Mouse (Mus musculus): ENCODE data around the gene Rps7.

The Rps7 gene

DNA sequence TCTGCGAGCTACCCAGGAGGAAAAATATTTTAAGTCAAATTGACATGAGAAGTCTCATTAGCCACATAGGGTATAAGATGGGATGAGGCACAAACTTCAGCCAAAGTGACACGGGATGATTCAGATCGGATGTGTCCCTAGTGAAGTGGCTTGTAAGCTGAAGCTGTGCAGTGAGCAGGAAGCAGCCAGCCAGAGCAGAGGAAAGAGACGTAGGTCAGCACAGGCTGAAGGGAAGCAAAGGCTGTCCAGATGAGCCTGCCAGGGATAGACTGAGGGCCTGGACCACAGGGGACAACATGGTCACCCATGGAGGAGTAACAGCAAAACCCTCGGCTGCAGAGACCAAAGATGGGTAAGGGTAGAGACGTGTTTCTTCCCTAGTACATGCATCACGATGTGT lies 21.4 kb downstream of the Rps7 start:
- DNase-seq = no peak

DNA sequence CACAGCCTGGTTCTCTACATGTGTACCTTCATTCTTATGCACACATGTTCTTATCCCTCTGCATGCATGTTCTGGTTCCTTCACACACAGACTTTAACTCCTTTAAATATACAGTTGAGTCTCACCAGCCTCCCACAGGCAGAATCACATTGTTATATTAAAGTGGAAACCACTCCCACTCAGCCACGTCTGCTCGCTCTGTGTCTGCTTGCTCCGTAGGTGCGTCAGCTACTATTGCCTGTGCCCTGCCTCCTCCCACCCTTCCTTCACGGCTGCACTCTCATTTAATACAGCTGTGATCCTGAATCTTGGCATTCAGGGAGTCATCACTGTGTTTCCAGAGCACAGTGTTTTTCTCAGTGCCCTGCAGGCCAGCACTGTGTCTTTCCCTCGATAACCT lies 23.4 kb downstream of the Rps7 start:
- DNase-seq = no peak

DNA sequence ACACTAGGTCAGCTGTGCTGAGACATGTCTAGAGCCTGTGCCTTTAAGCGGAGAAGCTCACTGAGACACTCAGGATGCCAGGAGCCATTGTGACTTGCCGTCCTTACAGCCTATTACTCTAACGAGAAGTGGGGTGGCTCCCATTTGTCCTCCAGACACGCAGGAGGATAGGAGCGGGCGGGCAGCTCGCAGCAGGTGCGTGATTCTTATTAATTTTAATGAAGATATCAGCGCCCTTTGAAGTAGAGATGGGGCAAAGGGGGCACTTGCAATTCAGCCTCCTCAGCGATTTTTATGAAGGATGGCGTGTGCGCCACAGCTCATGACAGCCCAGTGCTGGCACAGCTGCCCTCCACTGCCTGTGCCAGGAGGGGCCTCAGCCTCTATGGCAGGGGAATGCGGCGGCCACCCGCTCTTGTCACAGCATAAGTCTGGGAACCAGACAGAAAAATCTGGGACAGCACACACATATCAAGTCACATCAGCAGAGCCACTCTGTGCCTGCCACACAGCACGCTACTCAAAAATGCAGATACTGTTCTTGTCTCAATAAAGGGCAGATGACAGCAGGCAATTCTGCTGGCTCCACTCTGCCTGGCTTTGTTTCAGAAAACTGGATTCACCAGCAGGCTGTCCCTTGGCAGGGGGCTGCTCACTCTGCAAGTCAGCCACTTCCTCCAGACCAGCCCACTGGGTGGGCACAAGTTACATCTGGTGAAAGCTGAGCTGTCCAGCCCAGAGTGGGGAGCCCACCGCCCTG lies 28.0 kb downstream of the Rps7 start:
- peak; percentile 48 for DNase-seq

DNA sequence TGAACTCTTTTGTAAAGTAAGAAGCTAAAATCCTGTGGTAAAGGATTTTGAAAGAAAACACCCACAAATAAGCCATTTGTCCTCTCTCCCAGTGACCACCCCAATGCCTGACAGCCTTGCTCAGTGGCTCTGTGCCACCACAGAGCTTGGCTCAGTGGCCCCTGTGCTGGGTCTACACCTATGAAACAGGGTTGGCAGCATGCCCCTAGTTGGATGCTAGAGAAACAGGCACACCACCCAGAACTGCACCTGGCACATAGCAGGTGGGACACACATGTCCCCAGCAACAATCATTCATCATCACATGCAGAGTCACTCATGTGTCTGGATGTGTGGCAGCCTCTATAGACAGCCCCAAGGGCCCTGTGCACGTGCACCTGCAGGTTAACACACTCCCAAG lies 32.3 kb downstream of the Rps7 start:
- no peak for DNase-seq

DNA sequence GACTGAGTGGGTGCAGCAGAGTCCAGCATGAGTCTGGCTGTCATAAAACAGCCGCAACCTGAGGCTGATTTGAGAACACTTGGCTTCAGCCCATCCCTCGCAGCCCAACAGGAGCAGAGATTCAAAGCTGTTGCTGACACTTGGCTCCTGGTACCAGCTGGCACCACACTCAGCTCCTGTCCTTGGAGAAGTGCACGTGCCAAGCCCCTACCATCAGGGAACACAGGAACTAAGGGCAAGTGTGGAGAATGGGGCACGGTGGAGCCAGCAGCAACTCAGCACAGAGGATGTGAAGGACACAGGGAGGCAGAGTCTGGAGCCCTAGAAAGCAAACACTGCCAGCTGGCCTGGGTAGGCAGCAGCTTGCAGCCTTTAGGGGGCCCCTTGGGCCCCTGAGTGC lies 33.5 kb downstream of the Rps7 start:
- peak; percentile 63 for DNase-seq

DNA sequence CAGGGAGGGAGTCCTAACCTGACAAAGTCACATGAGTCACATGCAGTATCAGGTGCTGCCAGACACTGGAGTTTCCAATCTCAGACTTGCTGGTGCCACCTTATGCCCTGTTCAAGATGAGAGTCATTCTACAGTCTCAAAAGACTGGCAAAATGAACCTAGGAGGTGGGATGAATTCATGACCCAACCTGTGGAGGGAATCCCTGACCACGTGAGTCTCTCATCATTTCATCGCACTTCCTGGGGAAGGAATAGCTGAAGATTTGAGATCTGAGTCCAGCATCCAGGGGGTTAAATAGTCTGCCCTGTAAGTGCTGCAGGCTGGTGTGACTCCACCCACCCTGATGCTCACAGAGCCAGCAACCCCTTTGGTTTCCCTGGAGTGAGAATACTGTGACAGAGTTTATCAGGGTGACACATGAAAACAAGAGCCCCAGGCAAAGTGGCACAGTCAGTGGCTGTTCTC lies 37.2 kb downstream of the Rps7 start:
- no peak for DNase-seq

DNA sequence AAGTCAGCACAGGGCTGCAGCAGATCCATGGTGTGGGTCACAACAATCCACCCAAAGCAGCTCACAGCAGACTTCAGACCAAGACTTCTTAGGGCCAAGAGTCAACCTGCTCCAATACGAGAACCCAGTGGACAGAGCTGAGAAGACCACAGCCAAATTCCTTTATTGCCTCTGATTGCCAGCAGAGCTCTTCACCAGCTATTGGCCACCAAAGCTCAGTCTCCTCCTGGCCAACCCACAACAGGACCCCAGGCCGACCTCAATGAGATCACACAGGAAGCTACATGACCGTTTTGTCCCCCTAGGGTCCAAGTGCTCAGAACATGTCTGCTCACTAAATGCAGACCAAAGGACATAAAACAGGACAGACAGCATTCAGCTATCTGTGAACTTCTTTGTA lies 37.6 kb downstream of the Rps7 start:
- no peak for DNase-seq

DNA sequence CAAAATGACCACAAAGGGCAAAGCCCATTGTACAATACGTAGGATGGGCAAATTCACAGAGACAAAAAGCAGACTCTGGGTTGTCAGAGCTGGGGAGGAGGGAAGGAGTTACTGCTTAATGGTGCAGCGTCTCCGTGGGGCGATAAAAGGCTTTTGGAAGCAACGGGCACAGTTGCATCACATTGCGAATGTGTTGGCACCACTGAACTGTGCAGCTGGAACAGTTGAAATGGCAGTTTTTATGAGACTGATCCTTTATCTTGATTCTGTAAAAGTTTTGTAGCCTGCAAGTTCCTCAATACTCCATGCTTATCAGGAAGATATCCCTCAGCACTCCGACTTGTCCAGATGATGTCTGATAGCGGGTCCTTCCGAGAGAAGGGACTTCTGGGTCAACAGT lies 38.1 kb downstream of the Rps7 start:
- no peak for DNase-seq

DNA sequence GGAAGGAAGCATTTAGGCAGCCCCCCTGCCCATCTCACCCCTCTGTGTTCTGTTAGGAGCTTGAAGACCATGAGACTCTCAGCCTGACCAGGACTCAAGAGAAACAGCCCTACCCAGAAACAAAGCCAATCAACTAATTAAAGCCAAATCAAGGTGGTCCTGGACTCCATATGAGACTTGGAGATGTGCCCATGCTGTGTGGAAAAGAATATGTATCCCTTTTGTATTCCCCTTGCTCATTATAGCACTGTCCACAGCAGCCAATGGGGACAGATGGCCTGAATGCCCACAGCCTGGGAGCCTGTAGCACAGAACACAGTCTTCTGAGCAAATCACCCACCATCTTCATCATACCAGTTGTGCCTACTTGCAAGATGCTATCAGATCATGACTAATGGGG lies 38.9 kb downstream of the Rps7 start:
- no peak for DNase-seq

DNA sequence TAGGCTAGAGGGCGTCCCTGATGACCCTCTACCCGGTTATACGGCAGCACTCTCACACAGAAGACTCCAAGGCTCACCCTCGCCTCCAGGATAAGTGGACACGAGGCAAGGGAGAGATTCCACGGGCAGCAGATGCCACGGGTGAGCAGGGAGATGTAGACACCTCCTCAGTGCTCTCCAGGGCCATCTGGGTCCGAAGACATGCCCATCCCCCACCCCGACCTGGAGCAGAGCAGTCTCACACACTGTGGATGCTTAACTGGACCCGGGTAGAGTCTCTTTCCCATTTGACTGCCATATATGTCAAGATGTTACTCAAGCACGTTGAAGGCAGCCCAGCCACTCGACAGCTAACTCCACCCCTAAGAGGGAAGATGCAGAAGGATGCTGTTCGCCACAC lies 45.3 kb downstream of the Rps7 start:
- DNase-seq = no peak

DNA sequence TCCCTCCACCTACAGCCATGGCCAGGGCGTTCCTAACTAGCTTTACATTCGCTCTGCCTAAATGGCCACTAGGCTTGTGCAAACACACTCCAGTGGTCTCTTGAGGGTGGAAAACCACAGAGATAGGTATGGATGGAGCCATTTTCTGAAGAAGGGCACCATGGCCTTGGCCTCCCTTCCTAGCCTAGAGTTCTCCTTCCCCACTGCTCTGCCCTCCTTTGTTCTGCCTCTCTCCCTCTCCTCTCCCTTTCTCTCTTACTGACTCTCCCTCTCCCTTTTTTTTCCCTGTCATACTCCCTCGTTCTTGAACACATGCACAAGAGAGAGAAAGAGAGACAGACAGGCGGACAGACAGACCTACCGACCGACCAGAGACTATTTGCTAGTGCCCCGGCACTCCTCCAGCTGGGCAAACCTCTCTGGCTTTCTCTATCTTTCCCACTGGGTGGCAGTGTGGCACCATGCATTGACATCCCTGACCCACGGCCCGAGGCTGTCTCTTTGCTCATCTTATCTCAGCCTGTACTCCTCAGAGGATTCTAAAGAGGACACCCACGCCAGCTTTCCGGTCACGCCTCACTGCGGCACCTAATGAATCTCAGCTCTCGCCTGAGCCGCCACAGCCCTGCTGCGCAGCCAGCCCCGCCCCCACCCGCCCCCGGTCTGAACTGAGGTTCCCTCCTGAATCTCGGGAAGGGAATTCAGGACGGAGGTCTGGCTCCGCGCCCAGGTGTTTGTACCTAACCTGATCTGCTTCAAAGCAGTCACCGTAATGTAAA lies 46.5 kb downstream of the Rps7 start:
- peak; percentile 91 for DNase-seq

DNA sequence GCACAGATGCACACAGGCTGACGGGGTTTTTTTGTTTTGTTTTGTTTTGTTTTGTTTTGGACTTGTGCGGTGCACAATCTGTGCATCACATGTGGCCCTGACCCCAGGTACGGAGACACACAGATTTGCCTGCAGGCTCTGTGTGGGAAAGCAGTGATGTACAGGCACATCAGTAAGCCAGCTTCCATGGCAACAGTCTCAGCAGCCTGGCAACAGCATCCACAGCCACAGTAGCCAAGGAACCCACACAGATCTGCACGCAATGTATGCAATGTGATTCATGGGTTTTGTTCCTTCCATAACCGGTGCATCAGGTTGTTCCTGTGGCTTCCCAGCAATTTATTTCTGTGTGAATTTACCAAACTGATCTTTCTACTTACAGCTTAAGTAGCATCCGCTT lies 47.8 kb downstream of the Rps7 start:
- no peak for DNase-seq

DNA sequence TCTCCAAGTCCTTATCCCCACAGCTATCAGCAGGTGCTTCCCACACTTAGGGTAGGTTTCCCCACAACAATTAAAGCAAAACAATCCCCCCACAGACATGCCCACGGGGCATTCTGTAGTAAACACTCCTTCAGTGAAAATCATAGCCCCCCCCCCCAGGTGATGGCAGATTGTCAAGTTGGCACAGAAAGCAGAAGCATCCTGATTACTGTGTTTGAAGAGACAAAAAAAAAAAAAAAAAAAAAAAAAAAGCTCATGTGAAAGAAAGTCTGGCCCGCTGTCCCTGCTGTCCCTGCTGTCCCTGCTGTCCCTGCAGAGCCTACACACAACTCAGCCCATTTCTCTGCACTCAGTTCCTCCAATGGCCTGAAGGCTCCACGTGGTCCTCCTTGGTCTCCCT lies 51.7 kb downstream of the Rps7 start:
- DNase-seq = no peak

DNA sequence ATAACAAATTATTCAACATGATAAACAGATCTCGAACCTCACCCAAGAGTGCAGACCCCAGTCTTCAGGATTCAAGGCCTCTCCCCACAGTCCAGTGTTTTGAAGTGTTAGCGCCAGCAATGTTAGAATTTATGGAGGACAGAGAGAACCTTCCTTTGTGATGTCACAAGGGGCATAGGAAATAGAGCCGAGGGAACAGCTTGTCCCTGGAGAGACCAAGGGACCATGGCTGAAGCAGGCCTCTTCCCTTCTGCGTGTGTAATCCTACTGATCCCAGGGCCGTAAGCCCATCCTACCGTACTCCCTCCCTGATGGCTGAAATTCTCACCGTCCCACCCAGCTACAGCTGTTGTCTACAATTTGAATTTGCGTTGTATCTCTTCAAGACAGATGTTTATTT lies 53.3 kb downstream of the Rps7 start, which contains the start of gene Allc:
Gene Allc, minus strand, starts transcription at position 101 of the 400 bp plus-strand sequence.
- no peak for DNase-seq

All from cerebellum, adult 11 months (tissue).